Mouse (Mus musculus) olfactory bulb, adult 2 months (tissue): ENCODE measurements around the gene Fam131b.

Experiments used
- CTCF ChIP-seq: fragments of 200-500 bp; IDR thresholded peaks from 2 replicates; pipeline ENCODE4 v1.5.1; 2012; ENCODE audit warnings: low read depth, mild to moderate bottlenecking, low read length, moderate library complexity; ENCODE audit not compliant: insufficient read depth
- POLR2A ChIP-seq: fragments of 200-500 bp; IDR thresholded peaks from 2 replicates; pipeline ENCODE4 v1.6.1; 2012; ENCODE audit warnings: mild to moderate bottlenecking, low read depth, low read length, moderate library complexity; ENCODE audit not compliant: insufficient read depth

DNA sequence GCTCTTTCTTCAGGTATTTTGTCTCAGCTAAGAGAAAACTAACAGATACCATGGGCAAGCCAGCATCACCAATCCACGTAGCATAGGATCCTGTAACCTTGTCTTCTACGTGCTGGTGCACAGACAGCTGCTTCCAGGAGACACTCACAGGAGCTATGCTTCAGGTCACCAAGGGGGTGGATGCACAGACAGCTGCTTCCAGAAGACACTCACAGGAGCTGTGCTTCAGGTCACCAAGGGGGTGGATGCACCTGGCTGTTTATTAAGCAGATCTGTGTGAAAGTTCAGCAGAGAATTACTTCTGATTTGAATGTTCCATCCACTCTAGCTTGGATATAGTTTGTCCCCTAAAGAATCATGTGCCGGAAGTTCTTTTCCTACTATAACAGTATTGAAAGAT, 6.5 kb upstream of the Fam131b start:
- no peak for TF ChIP-seq CTCF
- TF ChIP-seq POLR2A, result no peak
